Mouse (Mus musculus) embryonic fibroblast, embryonic 13.5 days (primary cell): ENCODE results near the gene Ggn. TPM values are rescaled to one million over a fixed set of nuclear protein-coding genes. Genes with fewer than 3 reads are reported as not detected.
"Not testable (repeated sequence)": the region's sequence is repeated elsewhere in the genome, so short reads cannot be mapped to it uniquely, and the experiment has no call there.

ENCODE experiments used
- H3K27ac ChIP-seq: 2 replicates; pipeline ENCODE4 v1.5.1; 2012; ENCODE audit warnings: low read length, control low read depth, inconsistent platforms; ENCODE audit not compliant: insufficient read depth
- H3K4me1 ChIP-seq: 2 replicates; pipeline ENCODE4 v1.6.1; 2011; ENCODE audit warnings: low read length; ENCODE audit not compliant: control insufficient read depth, insufficient read depth
- H3K4me3 ChIP-seq: 2 replicates; pipeline ENCODE4 v1.5.1; 2011; ENCODE audit warnings: mild to moderate bottlenecking, control low read depth, low read length; ENCODE audit not compliant: insufficient read depth
- CTCF ChIP-seq: IDR thresholded peaks from 2 replicates; pipeline ENCODE4 v1.5.1; 2011; ENCODE audit warnings: mild to moderate bottlenecking, control low read depth, low read length, moderate library complexity, borderline replicate concordance; ENCODE audit not compliant: insufficient read depth
- POLR2A ChIP-seq: IDR thresholded peaks from 2 replicates; pipeline ENCODE4 v1.6.1; 2011; ENCODE audit warnings: low read depth, mild to moderate bottlenecking, control low read depth, low read length, moderate library complexity
- polyA plus RNA-seq: library from polyadenylated mRNA; stranded (reverse); fragments of >200 nt; gene quantifications from 2 replicates; pipeline ENCODE4 v1.2.4, GENCODE M21; 2011; ENCODE audit warnings: low read depth; ENCODE audit not compliant: missing spikeins, insufficient read length

The Ggn gene
- polyA plus RNA-seq, 1 experiment: 1.3 TPM

DNA sequence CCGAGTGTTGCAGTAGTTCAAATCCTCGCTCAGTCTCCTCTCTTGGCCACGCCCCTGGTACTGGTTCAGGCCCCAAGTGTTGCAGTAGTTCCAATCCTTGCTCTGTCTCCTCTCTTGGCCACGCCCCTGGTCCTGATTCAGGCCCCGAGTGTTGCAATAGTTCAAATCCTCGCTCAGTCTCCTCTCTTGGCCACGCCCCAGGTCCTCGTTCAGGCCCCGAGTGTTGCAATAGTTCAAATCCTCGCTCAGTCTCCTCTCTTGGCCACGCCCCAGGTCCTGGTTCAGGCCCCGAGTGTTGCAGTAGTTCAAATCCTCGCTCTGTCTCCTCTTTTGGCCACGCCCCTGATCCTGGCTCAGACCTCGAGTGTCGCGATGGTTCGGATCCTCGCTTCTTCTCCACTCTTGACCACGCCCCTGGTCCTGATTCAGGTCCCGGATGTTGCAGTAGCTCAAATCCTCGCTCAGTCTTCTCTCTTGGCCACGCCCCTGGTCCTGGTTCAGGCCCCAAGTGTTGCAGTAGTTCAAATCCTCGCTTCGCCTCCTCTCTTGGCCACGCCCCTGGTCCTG is 42.3 kb downstream of the Ggn start:
- H3K27ac ChIP-seq: 0 out of 2 replicates have a peak overlapping the region, but pooled peaks have one; percentile 3
- no peaks in the 10 kb centered on the region for H3K4me1 ChIP-seq
- H3K4me3 ChIP-seq: no peak overlapping the region
- TF ChIP-seq POLR2A: no peak
- no peak for TF ChIP-seq CTCF

DNA sequence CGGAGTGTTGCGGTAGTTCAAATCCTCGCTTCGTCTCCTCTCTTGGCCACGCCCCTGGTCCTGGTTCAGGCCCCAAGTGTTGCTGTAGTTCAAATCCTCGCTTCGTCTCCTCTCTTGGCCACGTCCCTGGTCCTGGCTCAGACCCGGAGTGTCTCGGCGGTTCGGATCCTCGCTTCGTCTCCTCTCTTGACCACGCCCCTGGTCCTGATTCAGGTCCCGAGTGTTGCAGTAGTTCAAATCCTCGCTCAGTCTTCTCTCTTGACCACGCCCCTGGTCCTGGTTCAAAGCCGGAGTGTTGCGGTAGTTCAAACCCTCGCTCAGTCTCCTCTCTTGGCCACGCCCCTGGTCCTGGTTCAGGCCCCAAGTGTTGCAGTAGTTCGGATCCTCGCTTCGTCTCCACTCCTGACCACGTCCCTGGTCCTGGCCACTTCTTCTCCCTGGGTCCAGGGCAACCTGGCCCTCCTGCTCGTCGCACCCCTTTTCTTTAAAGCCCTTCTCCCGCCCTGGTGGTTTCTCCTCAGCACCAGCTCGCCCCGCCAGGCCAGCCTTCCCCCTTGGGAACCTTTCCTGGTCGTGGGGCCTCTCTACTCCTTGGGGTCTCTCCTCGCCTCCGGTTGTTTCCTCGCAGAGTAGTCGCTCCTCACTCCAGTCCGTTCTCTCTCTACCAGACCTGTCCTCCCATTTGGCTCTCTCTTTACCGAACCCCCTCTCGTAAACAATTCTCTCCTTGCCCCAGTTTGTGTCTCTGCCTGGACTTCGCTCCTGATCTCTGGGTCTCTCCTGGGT is 43.0 kb downstream of the Ggn start:
- H3K27ac ChIP-seq, H3K4me1 ChIP-seq, H3K4me3 ChIP-seq: not testable (repeated sequence)

DNA sequence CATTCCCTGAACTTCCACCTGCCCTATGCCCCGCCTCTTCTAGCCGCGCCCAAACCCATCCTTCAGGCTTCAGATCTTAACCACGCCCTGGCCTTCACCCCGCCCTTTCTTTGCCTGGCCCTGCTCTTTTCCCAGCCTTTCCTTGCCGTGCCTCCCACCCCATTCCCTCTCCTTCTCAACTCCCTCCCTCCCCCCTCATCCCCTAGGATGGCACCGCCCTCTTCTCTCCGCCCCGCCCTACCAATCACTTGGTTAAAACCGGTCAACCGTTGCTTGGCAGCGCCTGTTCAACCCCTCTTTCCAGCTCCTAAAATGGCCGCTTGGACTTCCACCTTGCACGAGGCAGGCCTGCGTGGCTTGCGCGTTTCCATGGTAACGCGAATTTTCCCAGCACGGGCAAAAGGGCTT is 43.7 kb downstream of the Ggn start, which contains the start of gene Catsperg1:
Gene Catsperg1 (minus strand): TSS at position 361 of the 408 bp plus-strand sequence.
- H3K4me3 ChIP-seq: no peak within 1 kb of the TSS
- TF ChIP-seq CTCF (no peak), POLR2A (no peak)
- no peak within 1 kb of the TSS for H3K27ac ChIP-seq
- H3K4me1 ChIP-seq: no peaks in the 10 kb centered on the region

DNA sequence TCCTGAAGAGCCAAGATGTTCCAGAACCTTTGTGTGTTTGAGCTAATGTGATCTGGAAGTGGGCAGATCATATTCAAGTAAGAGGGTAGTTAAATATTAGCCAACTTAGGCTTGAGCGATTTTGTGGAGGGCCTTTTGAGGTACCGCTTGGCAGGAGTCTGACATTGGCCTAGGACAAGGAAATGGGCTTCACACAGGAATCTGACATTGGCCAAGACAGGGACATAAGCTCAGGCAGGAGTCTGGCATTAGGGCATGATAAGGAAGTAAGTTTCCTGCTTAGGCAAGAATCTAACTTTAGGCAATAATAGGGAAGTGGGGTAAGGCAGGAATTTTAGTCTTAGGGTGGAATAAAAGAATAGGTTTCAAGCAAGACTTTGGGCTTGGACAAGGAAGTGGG is 44.2 kb downstream of the Ggn start:
- TF ChIP-seq POLR2A: no peak
- no peak for TF ChIP-seq CTCF
- H3K4me3 ChIP-seq: no peak overlapping the region
- H3K27ac ChIP-seq: no peak overlapping the region
- no peaks in the 10 kb centered on the region for H3K4me1 ChIP-seq

DNA sequence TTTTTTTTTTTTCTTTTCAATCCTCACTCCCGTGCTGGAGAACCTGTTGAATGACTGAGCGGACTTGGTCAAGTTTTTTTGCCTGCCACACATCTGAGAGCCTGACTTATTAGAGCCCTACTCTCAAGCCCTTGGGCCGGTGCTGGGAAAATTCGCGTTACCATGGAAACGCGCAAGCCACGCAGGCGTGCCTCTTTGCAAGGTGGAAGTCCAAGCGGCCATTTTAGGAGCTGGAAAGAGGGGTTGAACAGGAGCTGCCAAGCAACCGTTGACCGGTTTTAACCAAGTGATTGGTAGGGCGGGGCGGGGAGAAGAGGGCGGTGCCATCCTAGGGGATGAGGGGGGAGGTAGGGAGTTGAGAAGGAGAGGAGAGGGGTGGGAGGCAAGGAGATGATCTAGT is 44.8 kb downstream of the Ggn start:
- Histone ChIP-seq H3K4me3 (no peak overlapping the region), H3K27ac (no peak overlapping the region), H3K4me1 (no peaks in the 10 kb centered on the region)
- TF ChIP-seq CTCF (no peak), POLR2A (no peak)

Other genes with a start within 250 kb of the Ggn start
- gene Actn4, start 207.9 kb upstream of the Ggn start, polyA plus RNA-seq: 446 and 575 TPM in 2 replicates
- gene Eif3k, start 188.3 kb upstream of the Ggn start, polyA plus RNA-seq: 328 and 347 TPM in 2 replicates
- gene Map4k1, start 188.2 kb upstream of the Ggn start, polyA plus RNA-seq: 2.0 and 2.2 TPM in 2 replicates
- 0.05 and 0.28 TPM in 2 replicates for gene Ryr1, start 45.0 kb upstream of the Ggn start, polyA plus RNA-seq
- gene Rasgrp4, start 35.4 kb upstream of the Ggn start, polyA plus RNA-seq: not detected in 2 replicates
- 5.5 and 5.9 TPM in 2 replicates for gene Fam98c, start 14.0 kb upstream of the Ggn start, polyA plus RNA-seq
- gene Spred3, start 201 bp downstream of the Ggn start, polyA plus RNA-seq: 31.2 and 56.4 TPM in 2 replicates
- gene Psmd8, start 10.5 kb downstream of the Ggn start, polyA plus RNA-seq: 374 and 478 TPM in 2 replicates
- 0.40 and 0.47 TPM in 2 replicates for gene Catsperg1, start 43.8 kb downstream of the Ggn start, polyA plus RNA-seq
- gene Kcnk6, start 62.3 kb downstream of the Ggn start, polyA plus RNA-seq: 1.4 and 2.7 TPM in 2 replicates
- gene Yif1b, start 68.1 kb downstream of the Ggn start, polyA plus RNA-seq: 67.7 and 68.0 TPM in 2 replicates
- 10.6 and 40.6 TPM in 2 replicates for gene 2200002D01Rik, start 78.3 kb downstream of the Ggn start, polyA plus RNA-seq
- gene Spint2, start 111.7 kb downstream of the Ggn start, polyA plus RNA-seq: 11.6 and 11.7 TPM in 2 replicates
- 8.2 and 12.8 TPM in 2 replicates for gene Ppp1r14a, start 119.1 kb downstream of the Ggn start, polyA plus RNA-seq
- 4.7 and 6.6 TPM in 2 replicates for gene Dpf1, start 133.7 kb downstream of the Ggn start, polyA plus RNA-seq